Mouse (Mus musculus) stomach, embryonic 16.5 days (tissue): ENCODE data around the gene Auts2. TPM values are rescaled to one million over a fixed set of nuclear protein-coding genes. Genes with fewer than 3 reads are reported as not detected.

ENCODE experiments used
- ATAC-seq: fragments of 200-750 bp; cut with Nextera tagmentation; 2 replicates; pipeline ENCODE4 v1.8.0; 2017; ENCODE audit warnings: moderate number of reproducible peaks, moderate TSS enrichment; ENCODE audit not compliant: insufficient read depth, low FRiP score
- H3K27ac ChIP-seq: fragments of 300-500 bp; sonication (generic); 2 replicates; pipeline ENCODE4 v1.5.1; 2014; ENCODE audit warnings: low read length
- H3K27me3 ChIP-seq: fragments of 300-500 bp; sonication (generic); 2 replicates; pipeline ENCODE4 v1.6.1; 2014; ENCODE audit warnings: low read length, control low read depth, mixed read lengths; ENCODE audit not compliant: control insufficient read depth, insufficient read depth
- H3K36me3 ChIP-seq: fragments of 300-500 bp; sonication (generic); 2 replicates; pipeline ENCODE4 v1.6.1; 2014; ENCODE audit warnings: low read length; ENCODE audit not compliant: control insufficient read depth, insufficient read depth
- H3K4me1 ChIP-seq: fragments of 300-500 bp; sonication (generic); 2 replicates; pipeline ENCODE4 v1.6.1; 2014; ENCODE audit warnings: low read length, control low read depth, mixed read lengths; ENCODE audit not compliant: control insufficient read depth, insufficient read depth
- H3K4me2 ChIP-seq: fragments of 300-500 bp; sonication (generic); 2 replicates; pipeline ENCODE4 v1.6.1; 2014; ENCODE audit warnings: low read depth, low read length, mixed read lengths
- H3K4me3 ChIP-seq: fragments of 300-500 bp; sonication (generic); replicated peaks from 2 replicates; pipeline ENCODE4 v1.5.1; 2014; ENCODE audit warnings: mild to moderate bottlenecking, low read length
- H3K9ac ChIP-seq: fragments of 300-500 bp; sonication (generic); 2 replicates; pipeline ENCODE4 v1.6.1; 2014; ENCODE audit warnings: low read length
- H3K9me3 ChIP-seq: fragments of 300-500 bp; sonication (generic); replicated peaks from 2 replicates; pipeline ENCODE4 v1.6.1; 2016; ENCODE audit warnings: low read length, control low read depth; ENCODE audit not compliant: control insufficient read depth
- WGBS: fragments of 180-500 bp; shearing (Covaris S2); extraction: QIAGEN DNeasy Blood & Tissue Kit; methylation state at CpG from one replicate; pipeline ENCODE4 v1.1.7; 2014; 5-methylcytosine and 5-hydroxymethylcytosine counted together
- polyA plus RNA-seq: library from polyadenylated mRNA; unstranded; fragments of >200 nt; fragmentation: Nextera tagmentation; extraction: Ambion mirVana; gene quantifications from 2 replicates; pipeline ENCODE4 v1.2.1, GENCODE M21; 2015

Gene Auts2
- polyA plus RNA-seq, 1 experiment from 2014 or later: 20.1 TPM

GRCm38 (mm10) chr5:132007907-132008306 lies 535.2 kb downstream of the Auts2 start:
- Histone ChIP-seq H3K27ac (no peak overlapping the region), H3K4me3 (no peak overlapping the region), H3K27me3 (no peaks in the 10 kb centered on the region), H3K4me2 (no peak overlapping the region), H3K4me1 (no peaks in the 10 kb centered on the region), H3K9ac (no peak overlapping the region), H3K36me3 (no peaks in the 10 kb centered on the region), H3K9me3 (no peaks in the 10 kb centered on the region)
- ATAC-seq: no peak
- WGBS: 89% methylated on average over 4 of the region's 4 CpGs

- Histone ChIP-seq H3K9me3 (no peaks in the 10 kb centered on the region), H3K27ac (no peak overlapping the region), H3K36me3 (no peaks in the 10 kb centered on the region), H3K4me1 (no peaks in the 10 kb centered on the region), H3K4me3 (no peak overlapping the region), H3K9ac (no peak overlapping the region), H3K4me2 (no peak overlapping the region), H3K27me3 (no peaks in the 10 kb centered on the region)
- no peak for ATAC-seq
- 70% methylated on average over 12 of the region's 12 CpGs for WGBS
These were observed 550.4 kb downstream of the Auts2 start for GRCm38 (mm10) chr5:131992681-131993211.

GRCm38 (mm10) chr5:131992268-131992667 lies 550.9 kb downstream of the Auts2 start:
- 73% methylated on average over 6 of the region's 6 CpGs for WGBS
- H3K9me3 ChIP-seq: no peaks in the 10 kb centered on the region
- no peak overlapping the region; the same call in 1 of the 2 replicates for H3K27ac ChIP-seq
- no peak overlapping the region for H3K4me2 ChIP-seq
- H3K36me3 ChIP-seq: no peaks in the 10 kb centered on the region
- no peaks in the 10 kb centered on the region for H3K4me1 ChIP-seq
- no peak overlapping the region for H3K4me3 ChIP-seq
- H3K9ac ChIP-seq: no peak overlapping the region
- no peak for ATAC-seq
- no peaks in the 10 kb centered on the region for H3K27me3 ChIP-seq

- 74% methylated on average over 1 of the region's 1 CpGs for WGBS
- Histone ChIP-seq H3K4me3 (no peak overlapping the region), H3K4me2 (no peak overlapping the region), H3K4me1 (no peaks in the 10 kb centered on the region), H3K36me3 (no peaks in the 10 kb centered on the region), H3K9me3 (no peaks in the 10 kb centered on the region), H3K27me3 (no peaks in the 10 kb centered on the region), H3K9ac (no peak overlapping the region), H3K27ac (no peak overlapping the region)
- no peak for ATAC-seq
These were observed 552.6 kb downstream of the Auts2 start for GRCm38 (mm10) chr5:131990532-131990931.

GRCm38 (mm10) chr5:131981451-131981850 lies 561.7 kb downstream of the Auts2 start:
- Histone ChIP-seq H3K4me3 (no peak overlapping the region), H3K9me3 (no peaks in the 10 kb centered on the region), H3K9ac (no peak overlapping the region), H3K4me1 (no peaks in the 10 kb centered on the region), H3K27ac (no peak overlapping the region), H3K27me3 (no peaks in the 10 kb centered on the region), H3K4me2 (no peak overlapping the region), H3K36me3 (no peaks in the 10 kb centered on the region)
- no peak for ATAC-seq
- 75% methylated on average over 3 of the region's 3 CpGs for WGBS

- Histone ChIP-seq H3K27me3 (no peaks in the 10 kb centered on the region), H3K4me2 (no peak overlapping the region), H3K4me3 (no peak overlapping the region), H3K9ac (no peak overlapping the region), H3K27ac (no peak overlapping the region), H3K9me3 (no peaks in the 10 kb centered on the region), H3K4me1 (no peaks in the 10 kb centered on the region), H3K36me3 (no peaks in the 10 kb centered on the region)
- ATAC-seq: no peak
- WGBS: 50% methylated on average over 9 of the region's 9 CpGs
These were observed 564.2 kb downstream of the Auts2 start for GRCm38 (mm10) chr5:131978939-131979338.

GRCm38 (mm10) chr5:131977497-131977896 lies 565.6 kb downstream of the Auts2 start:
- Histone ChIP-seq H3K36me3 (no peaks in the 10 kb centered on the region), H3K27ac (no peak overlapping the region), H3K9me3 (no peaks in the 10 kb centered on the region), H3K27me3 (no peaks in the 10 kb centered on the region), H3K4me2 (no peak overlapping the region), H3K9ac (no peak overlapping the region), H3K4me1 (no peaks in the 10 kb centered on the region), H3K4me3 (no peak overlapping the region)
- WGBS: 69% methylated on average over 3 of the region's 3 CpGs
- no peak for ATAC-seq

- no peak for ATAC-seq
- no peak overlapping the region for H3K4me2 ChIP-seq
- H3K9me3 ChIP-seq: no peaks in the 10 kb centered on the region
- WGBS: 84% methylated on average over 2 of the region's 2 CpGs
- no peaks in the 10 kb centered on the region for H3K4me1 ChIP-seq
- H3K9ac ChIP-seq: no peak overlapping the region
- no peak overlapping the region for H3K27ac ChIP-seq
- H3K4me3 ChIP-seq: no peak overlapping the region
- no peaks in the 10 kb centered on the region for H3K36me3 ChIP-seq
- H3K27me3 ChIP-seq: no peaks in the 10 kb centered on the region
These were observed 571.2 kb downstream of the Auts2 start for GRCm38 (mm10) chr5:131971901-131972300.

GRCm38 (mm10) chr5:131965499-131965898 lies 577.6 kb downstream of the Auts2 start:
- ATAC-seq: no peak
- no peak overlapping the region for H3K9ac ChIP-seq
- WGBS: 94% methylated on average over 6 of the region's 6 CpGs
- 0 out of 2 replicates have a peak, but pooled peaks cover 5% of the 10 kb centered on the region for H3K36me3 ChIP-seq
- no peak overlapping the region for H3K4me2 ChIP-seq
- H3K4me3 ChIP-seq: no peak overlapping the region
- H3K4me1 ChIP-seq: no peaks in the 10 kb centered on the region
- H3K27me3 ChIP-seq: no peaks in the 10 kb centered on the region
- 0 out of 2 replicates have a peak, but pooled peaks cover 2% of the 10 kb centered on the region for H3K9me3 ChIP-seq
- no peak overlapping the region for H3K27ac ChIP-seq
